Mouse (Mus musculus): ENCODE data around the gene Rpn1.

DNA sequence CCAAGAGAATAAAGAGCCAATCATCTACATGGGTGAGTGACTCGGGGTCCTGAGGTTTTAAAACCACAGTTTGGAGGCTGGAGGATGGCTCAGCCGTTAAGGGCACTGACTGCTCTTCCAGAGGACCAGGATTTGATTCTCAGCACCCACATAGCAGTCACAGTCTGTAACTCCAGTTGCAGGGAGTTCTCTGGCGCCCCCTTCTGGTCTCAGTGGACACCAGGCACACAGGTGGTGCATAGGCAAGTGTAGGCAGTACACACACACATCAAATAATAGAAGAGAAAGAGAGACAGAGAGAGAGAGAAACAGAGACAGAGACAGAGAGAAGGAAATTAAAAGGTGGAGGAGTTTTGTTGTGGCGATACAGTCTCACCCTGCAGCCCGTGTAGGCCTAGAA is 35.0 kb downstream of the Rpn1 start:
- no peak for TF ChIP-seq POLR2A (IDR thresholded peaks at IDR 0.05; ENCODE audit: insufficient read length, low read depth)
- TF ChIP-seq REST (IDR thresholded peaks at IDR 0.05; ENCODE audit: insufficient read depth, insufficient read length), result no peak
- TF ChIP-seq E2F4 (IDR thresholded peaks at IDR 0.05; ENCODE audit: insufficient read depth), result no peak
- TF ChIP-seq USF1 (IDR thresholded peaks at IDR 0.05; ENCODE audit: low read depth), result no peak

Measured in myocyte (in vitro differentiated cells).